Mouse (Mus musculus) layer of hippocampus, postnatal 10 days (tissue): ENCODE measurements at regions not wholly inside any gene's neighbourhood (a gene's known extent, or its start where the extent isn't known, plus 50 kb on each side); places are given as distances from the start of the nearest gene placed in this dataset.

Experiments
- DNase-seq, 2 experiments: peaks; one replicate each; pipeline ENCODE4 v3.0.0; 2021; ENCODE audit warnings: low spot score in 2 of 2

- DNase-seq: no peak
Observed at GRCm38 (mm10) chr17:93260366-93261205, 61.8 kb downstream of the Adcyap1 start.

- no peak for DNase-seq
Observed at GRCm38 (mm10) chr17:93261206-93261504, 62.3 kb downstream of the Adcyap1 start.

- DNase-seq: no peak
Observed at GRCm38 (mm10) chr17:93306121-93306520, 107.3 kb downstream of the Adcyap1 start.

- DNase-seq: no peak
Observed at GRCm38 (mm10) chr17:93312139-93312538, 113.3 kb downstream of the Adcyap1 start.

- DNase-seq: no peak
Observed at GRCm38 (mm10) chr17:93312640-93313309, 114.0 kb downstream of the Adcyap1 start.

- DNase-seq: no peak
Observed at GRCm38 (mm10) chr17:93313310-93313688, 114.5 kb downstream of the Adcyap1 start.

- no peak for DNase-seq
Observed at GRCm38 (mm10) chr17:93314144-93314543, 115.3 kb downstream of the Adcyap1 start.

- no peak for DNase-seq
Observed at GRCm38 (mm10) chr17:93321482-93321881, 122.7 kb downstream of the Adcyap1 start.

GRCm38 (mm10) chr17:93337576-93337975, 138.8 kb downstream of the Adcyap1 start:
- no peak for DNase-seq

GRCm38 (mm10) chr17:93355238-93355637, 156.4 kb downstream of the Adcyap1 start:
- no peak for DNase-seq

- DNase-seq: no peak
Observed at GRCm38 (mm10) chr17:93362926-93363325, 164.1 kb downstream of the Adcyap1 start.

- DNase-seq: no peak
Observed at GRCm38 (mm10) chr17:93377453-93378091, 178.8 kb downstream of the Adcyap1 start.

GRCm38 (mm10) chr17:93379789-93380398, 181.1 kb downstream of the Adcyap1 start:
- no peak for DNase-seq

GRCm38 (mm10) chr17:93390256-93390655, 191.4 kb downstream of the Adcyap1 start:
- no peak for DNase-seq

- DNase-seq: peak in 1 of 2 experiments; percentile 14
Observed at GRCm38 (mm10) chr17:93409329-93409728, 210.5 kb downstream of the Adcyap1 start.
